Mouse (Mus musculus): ENCODE measurements around the gene Errfi1. TPM values are rescaled to one million over a fixed set of nuclear protein-coding genes. Genes with fewer than 3 reads are reported as not detected.

Errfi1 gene
- polyA plus RNA-seq (2012; rRNA removed), result 47.6 and 57.5 TPM in 2 replicates

DNA sequence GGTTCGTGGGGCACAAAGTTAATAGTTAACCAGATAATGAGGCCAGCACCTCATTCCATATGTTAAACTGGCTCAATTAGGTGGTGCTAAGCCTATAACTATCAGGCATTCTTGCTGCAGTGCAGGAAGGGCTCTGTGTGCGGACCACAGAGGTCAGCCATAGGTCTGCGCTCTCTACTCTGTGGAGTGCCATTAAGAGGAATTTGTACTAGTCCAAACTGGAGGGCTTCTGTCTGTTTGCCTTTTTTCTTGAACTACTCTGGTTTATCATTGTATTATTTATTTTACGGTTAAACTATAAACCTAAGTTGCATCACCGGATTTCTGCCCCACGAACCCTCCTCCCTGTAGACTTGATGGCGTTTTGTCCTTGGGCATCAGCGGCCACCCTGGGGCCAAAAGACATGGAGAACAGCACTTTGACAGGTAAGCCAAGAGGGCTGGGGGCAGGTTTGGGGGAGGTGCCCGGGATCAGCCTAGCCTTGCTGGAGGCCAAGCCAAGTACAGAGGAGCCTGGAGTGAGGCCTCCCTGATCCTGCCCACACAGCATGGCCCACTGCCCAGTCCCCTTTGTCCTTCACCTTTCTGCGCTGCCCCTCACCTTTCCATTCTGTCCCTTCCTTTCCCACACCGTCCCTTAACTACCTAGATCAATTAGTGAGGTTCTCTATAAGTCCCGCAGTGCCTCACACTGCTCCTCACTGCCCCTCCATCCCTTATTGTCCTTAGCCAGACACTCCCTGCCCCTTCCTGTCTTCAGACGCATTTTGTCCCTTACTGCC lies at the start of gene Errfi1:
Gene Errfi1 (plus strand): TSS at position 240 of the 782 bp plus-strand sequence.
- no peak for DNase-seq (ENCODE audit: low read depth)

DNA sequence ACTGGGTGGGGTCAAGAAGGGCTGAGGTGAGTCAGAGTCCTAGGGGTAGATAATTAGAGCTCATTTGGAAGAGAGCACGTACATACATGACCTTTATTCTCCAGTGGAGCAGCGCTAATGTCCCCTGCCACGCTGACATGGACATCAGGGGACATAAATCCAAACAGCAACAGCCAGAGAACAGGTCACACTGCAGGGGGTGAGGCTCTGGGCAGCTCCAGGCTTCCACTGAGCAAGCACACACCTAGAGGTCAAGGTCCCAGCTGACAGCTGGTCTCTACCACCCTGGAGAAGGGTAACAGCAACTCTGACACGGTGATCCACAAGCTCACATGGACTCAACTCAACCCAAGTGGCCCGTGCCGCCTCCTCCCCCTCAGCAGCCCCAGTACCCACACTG lies 49.5 kb upstream of the Errfi1 start:
- DNase-seq (ENCODE audit: low read depth), result no peak

DNA sequence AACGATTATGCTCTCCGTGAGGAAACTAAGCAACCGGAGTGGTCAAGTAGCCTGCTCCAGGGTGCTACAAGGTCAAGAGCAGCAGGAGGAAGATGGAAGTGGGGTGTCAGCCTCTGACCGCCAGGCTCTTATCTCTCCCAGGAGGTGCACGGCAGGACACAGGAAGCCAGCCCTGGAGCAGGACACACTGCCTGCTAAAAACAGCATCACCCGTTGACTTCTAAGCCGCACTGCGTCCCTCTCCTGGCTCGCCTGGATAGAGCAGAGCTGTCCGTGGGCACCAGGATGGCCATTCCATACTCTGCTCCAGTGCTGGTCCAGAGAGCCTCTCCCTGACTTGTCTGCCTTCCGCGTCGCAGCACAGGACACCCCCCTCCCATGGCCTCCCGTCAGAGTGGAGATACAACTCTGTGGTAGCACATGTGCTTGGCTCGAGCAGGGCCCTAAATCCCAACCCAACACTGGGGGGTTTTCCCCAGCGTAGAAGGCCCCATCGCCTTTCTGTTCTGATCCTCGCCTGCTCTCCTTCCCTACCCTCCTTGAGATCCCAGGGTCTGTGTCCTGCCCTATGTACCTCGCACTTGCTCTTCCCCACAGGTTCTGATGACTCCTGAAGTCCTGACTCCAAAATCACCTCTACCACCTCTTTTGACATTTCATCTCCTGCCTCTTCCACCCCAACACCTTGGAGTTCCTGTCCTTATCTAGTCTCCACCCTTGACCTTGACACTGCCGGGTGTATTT lies 45.8 kb upstream of the Errfi1 start:
- no peak for DNase-seq (ENCODE audit: low read depth)

DNA sequence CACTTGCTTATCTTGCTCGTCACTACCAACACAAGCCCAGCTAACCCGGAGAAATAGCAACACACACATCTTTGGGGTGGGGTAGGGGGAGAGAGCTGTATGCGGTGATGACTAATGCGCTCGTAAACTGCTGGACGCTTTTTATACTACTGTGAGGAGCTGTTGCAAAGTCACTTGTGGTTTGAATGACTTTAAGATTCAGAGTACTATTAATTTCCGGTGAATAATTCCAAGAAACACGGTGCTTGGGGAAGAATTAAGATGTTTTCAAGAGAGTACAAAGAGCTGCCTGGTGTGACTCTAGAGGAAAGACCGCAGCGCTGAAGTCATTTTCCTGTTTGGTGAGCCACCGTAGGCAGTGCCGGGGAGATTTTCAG lies 45.3 kb upstream of the Errfi1 start:
- DNase-seq (ENCODE audit: low read depth), result no peak

DNA sequence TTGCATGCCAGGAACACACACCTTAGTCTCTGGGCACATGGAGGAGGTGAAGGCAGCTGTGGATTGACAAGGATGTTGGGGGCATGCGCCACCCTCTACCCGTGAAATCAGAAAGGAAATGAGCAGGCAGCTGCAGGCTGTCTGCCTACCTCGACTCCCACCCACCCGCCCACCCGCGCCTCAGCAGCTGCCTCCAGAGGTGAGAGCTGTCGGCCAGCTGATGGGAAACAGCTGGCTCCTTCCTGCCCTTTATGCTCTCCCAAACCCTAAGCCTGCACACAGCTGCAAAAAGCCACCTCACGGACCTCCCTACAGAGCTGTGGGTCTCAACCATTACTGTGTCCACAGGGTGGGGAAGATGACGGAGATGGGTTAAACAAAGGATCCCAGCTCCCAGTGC lies 44.4 kb upstream of the Errfi1 start:
- DNase-seq (ENCODE audit: low read depth), result no peak

DNA sequence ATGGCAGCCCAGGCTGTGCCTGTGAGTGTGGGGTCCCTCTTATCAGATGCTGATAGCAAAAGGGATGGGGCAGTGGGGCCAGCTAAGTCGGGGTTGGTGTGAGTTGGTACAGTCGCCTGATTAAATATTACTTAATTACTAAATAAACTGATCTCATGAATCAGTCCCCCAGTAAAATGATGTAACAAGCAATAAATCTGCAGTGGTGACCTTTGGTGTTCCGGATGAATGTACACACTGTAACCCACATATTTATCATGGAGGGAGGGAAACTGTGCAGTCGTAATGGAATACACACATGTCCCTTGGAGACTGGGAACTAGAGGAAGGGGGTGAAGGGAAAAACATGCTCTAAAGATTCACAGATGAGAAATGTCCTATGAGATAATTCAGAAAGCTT lies 38.6 kb upstream of the Errfi1 start:
- DNase-seq (ENCODE audit: low read depth), result no peak

GRCm38 (mm10) chr4:150816414-150816951 lies 37.2 kb upstream of the Errfi1 start:
- no peak for DNase-seq (ENCODE audit: low read depth)

DNA sequence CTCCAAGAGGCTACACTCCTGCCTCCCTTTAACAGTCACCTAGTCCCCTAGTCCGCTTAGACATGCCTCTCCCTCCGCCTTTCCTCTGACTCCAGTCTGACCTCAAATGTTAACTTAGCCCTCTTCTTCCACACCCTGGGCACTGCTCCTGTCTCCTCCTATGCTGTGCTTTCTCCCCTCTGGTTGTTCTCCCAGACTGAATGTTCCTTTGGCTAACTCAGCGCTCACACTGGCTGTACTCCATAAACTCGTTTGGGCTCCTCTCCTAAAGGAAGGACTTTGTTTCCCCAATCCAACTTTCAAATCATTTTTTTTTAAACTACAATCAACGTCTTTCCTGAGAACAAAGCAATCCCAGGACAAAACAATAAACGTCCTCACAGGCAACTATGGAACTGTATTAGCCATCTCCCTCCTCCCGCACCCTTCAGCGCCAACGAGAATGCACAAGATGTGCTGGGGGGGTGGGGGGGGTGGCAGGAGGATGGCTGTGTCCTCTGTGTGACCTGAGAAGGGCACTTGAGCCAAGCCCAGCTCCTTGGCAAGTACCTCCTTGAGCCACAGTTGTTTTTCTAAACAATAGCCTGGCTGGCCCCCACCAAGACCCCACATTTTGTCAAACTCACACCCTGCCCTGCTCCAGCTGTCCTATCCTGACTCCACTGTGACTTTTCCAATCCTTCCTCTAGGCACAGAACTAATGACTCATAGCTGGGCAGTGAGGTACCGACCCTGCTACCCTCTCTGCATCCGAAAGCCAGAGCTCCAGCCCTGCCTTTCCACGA lies 34.4 kb upstream of the Errfi1 start:
- no peak for DNase-seq (ENCODE audit: low read depth)

GRCm38 (mm10) chr4:150821381-150821780 lies 32.3 kb upstream of the Errfi1 start:
- no peak for DNase-seq (ENCODE audit: low read depth)

GRCm38 (mm10) chr4:150822624-150823023 lies 31.1 kb upstream of the Errfi1 start:
- no peak for DNase-seq (ENCODE audit: low read depth)

GRCm38 (mm10) chr4:150823614-150824480 lies 29.9 kb upstream of the Errfi1 start:
- no peak for DNase-seq (ENCODE audit: low read depth)

GRCm38 (mm10) chr4:150824877-150825276 lies 28.8 kb upstream of the Errfi1 start:
- DNase-seq (ENCODE audit: low read depth), result peak; percentile 97

DNA sequence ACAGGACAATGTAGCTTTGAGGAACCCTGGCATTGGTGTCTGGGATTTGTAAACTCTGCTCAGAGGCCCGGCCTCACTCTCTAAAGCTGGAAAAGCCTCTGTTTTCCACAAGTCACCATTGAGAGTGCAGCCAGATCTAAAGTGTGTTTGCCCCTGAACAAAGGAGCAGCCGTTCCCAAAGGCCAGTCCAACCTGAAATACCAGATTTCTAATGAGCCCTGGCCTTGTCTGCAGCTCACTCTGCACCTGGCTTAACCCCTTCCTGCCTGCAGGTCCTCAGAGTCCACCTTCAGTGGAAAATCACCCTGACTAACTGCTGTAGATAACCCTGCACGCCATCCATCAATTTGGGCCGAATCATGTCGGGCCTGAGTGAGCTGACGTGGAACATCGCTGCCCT lies 28.2 kb upstream of the Errfi1 start:
- peak; percentile 72 for DNase-seq (ENCODE audit: low read depth)

DNA sequence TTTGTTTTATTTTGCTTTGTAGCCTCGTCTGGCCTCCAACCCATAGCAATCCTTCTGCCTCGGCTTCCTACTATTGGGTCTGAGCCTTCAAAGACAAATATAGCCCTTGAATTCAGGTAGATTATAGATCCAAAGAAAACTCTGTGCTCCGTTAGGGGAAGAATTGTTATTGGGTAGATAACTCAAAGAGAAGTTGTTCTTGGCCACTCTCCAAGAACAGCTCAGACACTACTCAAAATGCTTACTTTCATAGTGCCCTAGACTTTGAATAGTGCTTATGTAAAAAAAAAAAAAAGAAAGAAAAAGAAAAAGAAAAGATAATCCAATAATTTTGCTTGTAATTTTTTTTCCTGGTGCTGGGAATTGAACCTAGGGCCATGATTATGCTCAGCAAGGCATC lies 22.4 kb upstream of the Errfi1 start:
- no peak for DNase-seq (ENCODE audit: low read depth)

- no peak for DNase-seq (ENCODE audit: low read depth)
Measured at GRCm38 (mm10) chr4:150831941-150832340, 21.8 kb upstream of the Errfi1 start.

- no peak for DNase-seq (ENCODE audit: low read depth)
Measured at GRCm38 (mm10) chr4:150835163-150835562, 18.6 kb upstream of the Errfi1 start.

DNA sequence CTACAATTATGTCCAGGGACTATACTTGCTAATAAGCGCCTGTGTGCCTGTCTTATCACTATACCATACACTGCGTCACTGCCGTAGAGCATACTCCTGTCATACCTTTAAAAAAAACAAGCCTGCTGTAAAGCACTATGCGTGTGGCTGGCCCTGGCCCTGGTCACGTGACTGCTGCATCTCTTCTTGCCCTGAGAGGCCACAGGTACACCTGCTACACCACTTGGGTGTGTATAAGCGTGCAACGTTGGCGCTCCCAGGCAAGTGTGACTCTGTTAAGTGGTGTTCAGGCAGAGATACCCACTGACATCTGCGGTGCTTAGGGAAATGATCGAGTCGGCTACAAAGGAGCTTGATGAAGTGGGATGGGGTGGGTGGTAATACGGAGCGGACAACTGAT lies 17.5 kb upstream of the Errfi1 start:
- DNase-seq (ENCODE audit: low read depth), result no peak

DNA sequence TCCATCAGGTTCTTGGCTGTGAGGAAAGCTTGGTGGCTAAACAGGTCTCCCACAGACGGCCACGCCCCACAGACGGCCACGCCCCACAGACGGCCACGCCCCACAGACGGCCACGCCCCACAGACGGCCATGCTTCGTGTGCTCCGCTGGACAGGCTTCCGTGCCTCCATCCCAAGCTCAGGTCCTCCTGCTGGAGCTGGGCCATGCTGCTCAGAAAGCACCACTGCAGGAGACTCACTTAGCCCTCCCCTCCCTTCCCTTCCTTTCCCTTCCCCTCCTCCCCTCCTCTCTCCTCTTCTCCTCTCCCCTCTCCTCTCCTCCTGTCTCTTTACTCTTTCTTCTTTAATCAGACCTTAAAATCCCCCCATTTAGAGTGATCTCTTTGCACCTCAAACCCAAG lies 16.8 kb upstream of the Errfi1 start:
- no peak for DNase-seq (ENCODE audit: low read depth)

DNA sequence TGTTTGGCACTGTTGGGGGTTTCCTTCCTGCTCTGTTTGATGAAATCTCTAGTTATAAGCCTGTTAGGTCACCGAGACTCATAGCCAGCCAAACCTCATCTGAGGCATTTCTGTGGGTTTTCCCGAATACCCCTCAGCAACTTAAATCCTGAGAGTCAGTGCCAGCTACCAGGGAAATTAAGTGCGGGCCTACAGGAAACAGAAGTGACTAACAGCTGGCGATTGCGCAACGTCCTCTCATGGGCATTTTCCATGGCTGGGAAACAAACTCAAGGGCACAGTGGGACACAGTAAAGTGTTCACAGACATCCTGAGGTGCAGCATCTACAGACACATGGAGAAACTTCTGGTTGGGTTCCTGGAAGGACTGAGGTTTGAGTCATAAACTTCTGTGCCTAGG lies 16.3 kb upstream of the Errfi1 start:
- DNase-seq (ENCODE audit: low read depth), result no peak

DNA sequence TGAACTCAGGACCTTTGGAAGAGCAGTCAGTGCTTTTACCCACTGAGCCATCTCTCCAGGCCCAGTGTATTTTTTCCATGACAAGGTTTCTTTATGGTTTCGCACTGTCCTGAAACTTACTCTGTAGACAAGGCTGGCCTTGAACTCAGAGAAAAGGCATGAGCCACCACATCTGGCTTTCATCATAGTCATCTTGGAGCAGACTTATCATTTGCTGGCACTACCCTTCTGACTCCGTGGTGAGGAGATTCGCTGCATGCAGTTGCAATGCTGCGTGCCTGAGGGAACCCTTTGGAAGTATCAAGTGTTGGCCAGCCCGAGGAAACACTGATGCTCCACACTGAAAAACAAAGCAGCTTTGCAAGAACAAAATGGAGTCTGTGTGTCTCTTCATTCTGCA lies 11.7 kb upstream of the Errfi1 start:
- DNase-seq (ENCODE audit: low read depth), result no peak

GRCm38 (mm10) chr4:150843181-150843580 lies 10.5 kb upstream of the Errfi1 start:
- DNase-seq (ENCODE audit: low read depth), result no peak

All from gonadal fat pad, adult 2 months (tissue).